Mouse (Mus musculus): Measurements from ENCODE around the gene Pias3. TPM values are rescaled to one million over a fixed set of nuclear protein-coding genes. Genes with fewer than 3 reads are reported as not detected.
"Not testable (repeated sequence)": the region's sequence is repeated elsewhere in the genome, so short reads cannot be mapped to it uniquely, and the experiment has no call there.

The Pias3 gene
- 41.4 and 42.8 TPM in 2 replicates for polyA plus RNA-seq (2014; fragmentation: Nextera tagmentation; extraction: Ambion mirVana)

- ATAC-seq (ENCODE audit: insufficient number of reproducible peaks, low FRiP score, low TSS enrichment, low read depth) (peak; percentile 69), DNase-seq (ENCODE audit: low spot score) (peak; percentile 88)
- peaks cover 9% of the 10 kb centered on the region; the same call in 1 of the 2 replicates for H3K4me1 ChIP-seq (ENCODE audit: control insufficient read depth, insufficient read depth, low read length)
- H3K4me3 ChIP-seq (ENCODE audit: low read depth, low read length) = peak within 1 kb of the TSS; percentile 82
- no peaks in the 10 kb centered on the region for H3K9me3 ChIP-seq (ENCODE audit: control insufficient read depth, low read length)
- peak within 1 kb of the TSS; percentile 94 for H3K27ac ChIP-seq (replicated peaks; ENCODE audit: low read depth, low read length)
- H3K9ac ChIP-seq (ENCODE audit: low read length) = peak within 1 kb of the TSS; percentile 91
- under 1% methylated on average over 35 of the region's 35 CpGs for WGBS
- H3K27me3 ChIP-seq (ENCODE audit: control insufficient read depth, insufficient read depth, low read length) = no peaks in the 10 kb centered on the region
- H3K4me2 ChIP-seq (ENCODE audit: low read depth, severe bottlenecking) = peak within 1 kb of the TSS; percentile 69
- H3K36me3 ChIP-seq (ENCODE audit: control insufficient read depth, insufficient read depth, low read length) = no peaks in the 10 kb centered on the region
These were observed at the start of gene Pias3 for GRCm38 (mm10) chr3:96696198-96696765. TSS of gene Pias3 (plus strand) at chr3:96696384.

- Histone ChIP-seq H3K4me3 (ENCODE audit: low read depth, low read length) (no peak overlapping the region), H3K9ac (ENCODE audit: low read length) (no peak overlapping the region), H3K27ac (replicated peaks; ENCODE audit: low read depth, low read length) (no peak overlapping the region), H3K4me2 (ENCODE audit: low read depth, severe bottlenecking) (no peak overlapping the region), H3K36me3 (ENCODE audit: control insufficient read depth, insufficient read depth, low read length) (no peaks in the 10 kb centered on the region), H3K27me3 (ENCODE audit: control insufficient read depth, insufficient read depth, low read length) (no peaks in the 10 kb centered on the region), H3K4me1 (ENCODE audit: control insufficient read depth, insufficient read depth, low read length) (no peaks in the 10 kb centered on the region), H3K9me3 (ENCODE audit: control insufficient read depth, low read length) (no peaks in the 10 kb centered on the region)
- 89% methylated on average over 3 of the region's 3 CpGs for WGBS
- no peak for DNase-seq (ENCODE audit: low spot score)
- ATAC-seq (ENCODE audit: insufficient number of reproducible peaks, low FRiP score, low TSS enrichment, low read depth) = no peak
These were observed 48.8 kb upstream of the Pias3 start for GRCm38 (mm10) chr3:96647365-96647764.

- Histone ChIP-seq H3K36me3 (ENCODE audit: control insufficient read depth, insufficient read depth, low read length) (no peaks in the 10 kb centered on the region), H3K4me1 (ENCODE audit: control insufficient read depth, insufficient read depth, low read length) (no peaks in the 10 kb centered on the region), H3K9me3 (ENCODE audit: control insufficient read depth, low read length) (no peaks in the 10 kb centered on the region), H3K4me3 (ENCODE audit: low read depth, low read length) (no peak overlapping the region), H3K9ac (ENCODE audit: low read length) (no peak overlapping the region), H3K27me3 (ENCODE audit: control insufficient read depth, insufficient read depth, low read length) (no peaks in the 10 kb centered on the region), H3K4me2 (ENCODE audit: low read depth, severe bottlenecking) (no peak overlapping the region), H3K27ac (replicated peaks; ENCODE audit: low read depth, low read length) (no peak overlapping the region)
- no peak for DNase-seq (ENCODE audit: low spot score)
- WGBS = 87% methylated on average over 2 of the region's 2 CpGs
- no peak for ATAC-seq (ENCODE audit: insufficient number of reproducible peaks, low FRiP score, low TSS enrichment, low read depth)
These were observed 35.3 kb upstream of the Pias3 start for GRCm38 (mm10) chr3:96660901-96661300.

GRCm38 (mm10) chr3:96662731-96663316, 33.4 kb upstream of the Pias3 start:
- Histone ChIP-seq H3K27ac (replicated peaks; ENCODE audit: low read depth, low read length) (no peak overlapping the region; the same call in 1 of the 2 replicates), H3K4me2 (ENCODE audit: low read depth, severe bottlenecking) (peak overlapping the region; percentile 36), H3K9me3 (ENCODE audit: control insufficient read depth, low read length) (no peaks in the 10 kb centered on the region), H3K9ac (ENCODE audit: low read length) (no peak overlapping the region; the same call in 1 of the 2 replicates), H3K36me3 (ENCODE audit: control insufficient read depth, insufficient read depth, low read length) (no peaks in the 10 kb centered on the region), H3K4me3 (ENCODE audit: low read depth, low read length) (peak overlapping the region; percentile 14; the same call in 1 of the 2 replicates), H3K4me1 (ENCODE audit: control insufficient read depth, insufficient read depth, low read length) (no peaks in the 10 kb centered on the region), H3K27me3 (ENCODE audit: control insufficient read depth, insufficient read depth, low read length) (no peaks in the 10 kb centered on the region)
- WGBS = 48% methylated on average over 8 of the region's 8 CpGs
- no peak for ATAC-seq (ENCODE audit: insufficient number of reproducible peaks, low FRiP score, low TSS enrichment, low read depth)
- DNase-seq (ENCODE audit: low spot score) = peak; percentile 34

GRCm38 (mm10) chr3:96663432-96664239, 32.5 kb upstream of the Pias3 start:
- peak; percentile 84 for ATAC-seq (ENCODE audit: insufficient number of reproducible peaks, low FRiP score, low TSS enrichment, low read depth)
- WGBS = 7% methylated on average over 17 of the region's 18 CpGs
- DNase-seq (ENCODE audit: low spot score) = peak; percentile 91
- Histone ChIP-seq H3K4me1 (ENCODE audit: control insufficient read depth, insufficient read depth, low read length) (no peaks in the 10 kb centered on the region), H3K9ac (ENCODE audit: low read length) (no peak overlapping the region; the same call in 1 of the 2 replicates), H3K9me3 (ENCODE audit: control insufficient read depth, low read length) (no peaks in the 10 kb centered on the region), H3K27me3 (ENCODE audit: control insufficient read depth, insufficient read depth, low read length) (no peaks in the 10 kb centered on the region), H3K27ac (replicated peaks; ENCODE audit: low read depth, low read length) (no peak overlapping the region; the same call in 1 of the 2 replicates), H3K36me3 (ENCODE audit: control insufficient read depth, insufficient read depth, low read length) (no peaks in the 10 kb centered on the region), H3K4me3 (ENCODE audit: low read depth, low read length) (peak overlapping the region; percentile 14), H3K4me2 (ENCODE audit: low read depth, severe bottlenecking) (peak overlapping the region; percentile 36)

GRCm38 (mm10) chr3:96665732-96666363, 30.3 kb upstream of the Pias3 start:
- not testable (repeated sequence) for H3K4me2 ChIP-seq (ENCODE audit: low read depth, severe bottlenecking); ATAC-seq (ENCODE audit: insufficient number of reproducible peaks, low FRiP score, low TSS enrichment, low read depth); H3K9ac ChIP-seq (ENCODE audit: low read length); H3K27me3 ChIP-seq (ENCODE audit: control insufficient read depth, insufficient read depth, low read length); H3K4me1 ChIP-seq (ENCODE audit: control insufficient read depth, insufficient read depth, low read length); H3K9me3 ChIP-seq (ENCODE audit: control insufficient read depth, low read length); H3K4me3 ChIP-seq (ENCODE audit: low read depth, low read length); DNase-seq (ENCODE audit: low spot score); H3K27ac ChIP-seq (replicated peaks; ENCODE audit: low read depth, low read length); H3K36me3 ChIP-seq (ENCODE audit: control insufficient read depth, insufficient read depth, low read length)
- 87% methylated on average over 7 of the region's 7 CpGs for WGBS

GRCm38 (mm10) chr3:96666916-96667315, 29.3 kb upstream of the Pias3 start:
- H3K36me3 ChIP-seq (ENCODE audit: control insufficient read depth, insufficient read depth, low read length) = no peaks in the 10 kb centered on the region
- no peak overlapping the region for H3K4me2 ChIP-seq (ENCODE audit: low read depth, severe bottlenecking)
- no peak overlapping the region for H3K27ac ChIP-seq (replicated peaks; ENCODE audit: low read depth, low read length)
- H3K9ac ChIP-seq (ENCODE audit: low read length) = no peak overlapping the region
- WGBS = 92% methylated on average over 5 of the region's 5 CpGs
- no peaks in the 10 kb centered on the region for H3K9me3 ChIP-seq (ENCODE audit: control insufficient read depth, low read length)
- DNase-seq (ENCODE audit: low spot score) = no peak
- no peak for ATAC-seq (ENCODE audit: insufficient number of reproducible peaks, low FRiP score, low TSS enrichment, low read depth)
- H3K4me3 ChIP-seq (ENCODE audit: low read depth, low read length) = no peak overlapping the region
- H3K27me3 ChIP-seq (ENCODE audit: control insufficient read depth, insufficient read depth, low read length) = no peaks in the 10 kb centered on the region
- 0 out of 2 replicates have a peak, but pooled peaks cover 2% of the 10 kb centered on the region for H3K4me1 ChIP-seq (ENCODE audit: control insufficient read depth, insufficient read depth, low read length)

GRCm38 (mm10) chr3:96667316-96667715, 28.9 kb upstream of the Pias3 start:
- Histone ChIP-seq H3K9me3 (ENCODE audit: control insufficient read depth, low read length) (no peaks in the 10 kb centered on the region), H3K27me3 (ENCODE audit: control insufficient read depth, insufficient read depth, low read length) (no peaks in the 10 kb centered on the region), H3K4me3 (ENCODE audit: low read depth, low read length) (no peak overlapping the region), H3K27ac (replicated peaks; ENCODE audit: low read depth, low read length) (no peak overlapping the region), H3K4me1 (ENCODE audit: control insufficient read depth, insufficient read depth, low read length) (0 out of 2 replicates have a peak, but pooled peaks cover 2% of the 10 kb centered on the region), H3K9ac (ENCODE audit: low read length) (no peak overlapping the region), H3K36me3 (ENCODE audit: control insufficient read depth, insufficient read depth, low read length) (no peaks in the 10 kb centered on the region), H3K4me2 (ENCODE audit: low read depth, severe bottlenecking) (no peak overlapping the region)
- 45% methylated on average over 1 of the region's 1 CpGs for WGBS
- DNase-seq (ENCODE audit: low spot score) (no peak), ATAC-seq (ENCODE audit: insufficient number of reproducible peaks, low FRiP score, low TSS enrichment, low read depth) (no peak)

All from limb, embryonic 11.5 days (tissue).